Mouse (Mus musculus): Measurements from ENCODE around the gene Zbtb32. TPM values are rescaled to one million over a fixed set of nuclear protein-coding genes. Genes with fewer than 3 reads are reported as not detected.
A peak's percentile ranks its signal among the peaks of the same experiment; 100 is the strongest.

Gene Zbtb32
- polyA plus RNA-seq, 1 experiment from 2014 or later = 0.31 TPM

DNA sequence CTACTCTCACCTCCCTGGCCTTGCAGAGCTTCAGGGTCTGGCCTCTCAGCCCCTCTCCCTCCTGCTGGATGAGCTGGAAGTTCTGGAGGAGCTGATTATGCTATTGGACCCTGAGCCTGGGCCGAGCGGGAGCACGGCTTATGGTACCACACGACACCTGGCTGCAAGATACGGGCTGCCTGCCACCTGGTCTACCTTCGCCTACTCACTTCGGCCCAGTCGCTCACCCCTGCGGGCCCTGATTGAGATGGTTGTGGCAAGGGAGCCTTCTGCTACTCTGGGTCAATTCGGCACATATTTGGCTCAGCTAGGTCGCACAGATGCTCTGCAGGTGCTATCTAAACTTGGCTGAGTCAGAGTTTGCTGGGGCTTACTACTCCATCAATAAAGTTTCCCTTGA, 31.2 kb downstream of the Zbtb32 start:
- Histone ChIP-seq H3K4me2 (ENCODE audit: low read depth, low read length, severe bottlenecking) (no peak overlapping the region), H3K9ac (ENCODE audit: low read length) (no peak overlapping the region), H3K9me3 (ENCODE audit: control insufficient read depth, low read length) (no peaks in the 10 kb centered on the region), H3K27ac (ENCODE audit: low read depth, low read length) (no peak overlapping the region), H3K4me3 (ENCODE audit: low read depth, low read length) (no peak overlapping the region), H3K27me3 (ENCODE audit: control insufficient read depth, insufficient read depth, low read length) (no peaks in the 10 kb centered on the region), H3K36me3 (ENCODE audit: control insufficient read depth, insufficient read depth, low read length) (peaks cover 13% of the 10 kb centered on the region), H3K4me1 (replicated peaks; ENCODE audit: control insufficient read depth, insufficient read depth, low read length) (peaks cover 5% of the 10 kb centered on the region; the same call in 1 of the 2 replicates)
- DNase-seq (ENCODE audit: low spot score) (no peak), ATAC-seq (replicated peaks; ENCODE audit: low FRiP score) (no peak)
- WGBS = 87% methylated on average over 11 of the region's 11 CpGs

GRCm38 (mm10) chr7:30566033-30566432, 32.7 kb downstream of the Zbtb32 start:
- Histone ChIP-seq H3K36me3 (ENCODE audit: control insufficient read depth, insufficient read depth, low read length) (peaks cover 13% of the 10 kb centered on the region), H3K4me2 (ENCODE audit: low read depth, low read length, severe bottlenecking) (no peak overlapping the region), H3K4me3 (ENCODE audit: low read depth, low read length) (no peak overlapping the region), H3K27ac (ENCODE audit: low read depth, low read length) (no peak overlapping the region), H3K4me1 (replicated peaks; ENCODE audit: control insufficient read depth, insufficient read depth, low read length) (peaks cover 8% of the 10 kb centered on the region; the same call in 1 of the 2 replicates), H3K9ac (ENCODE audit: low read length) (no peak overlapping the region), H3K27me3 (ENCODE audit: control insufficient read depth, insufficient read depth, low read length) (no peaks in the 10 kb centered on the region), H3K9me3 (ENCODE audit: control insufficient read depth, low read length) (no peaks in the 10 kb centered on the region)
- ATAC-seq (replicated peaks; ENCODE audit: low FRiP score) (no peak), DNase-seq (ENCODE audit: low spot score) (no peak)
- 92% methylated on average over 9 of the region's 9 CpGs for WGBS

- ATAC-seq (replicated peaks; ENCODE audit: low FRiP score) (no peak), DNase-seq (ENCODE audit: low spot score) (no peak)
- Histone ChIP-seq H3K27ac (ENCODE audit: low read depth, low read length) (no peak within 1 kb of the TSS), H3K36me3 (ENCODE audit: control insufficient read depth, insufficient read depth, low read length) (peaks cover 10% of the 10 kb centered on the region), H3K4me2 (ENCODE audit: low read depth, low read length, severe bottlenecking) (no peak within 1 kb of the TSS), H3K4me3 (ENCODE audit: low read depth, low read length) (no peak within 1 kb of the TSS), H3K27me3 (ENCODE audit: control insufficient read depth, insufficient read depth, low read length) (no peaks in the 10 kb centered on the region), H3K9ac (ENCODE audit: low read length) (no peak within 1 kb of the TSS), H3K9me3 (ENCODE audit: control insufficient read depth, low read length) (no peaks in the 10 kb centered on the region), H3K4me1 (replicated peaks; ENCODE audit: control insufficient read depth, insufficient read depth, low read length) (peaks cover 8% of the 10 kb centered on the region; the same call in 1 of the 2 replicates)
- 97% methylated on average over 12 of the region's 12 CpGs for WGBS
Measured at GRCm38 (mm10) chr7:30564970-30565571, 33.6 kb downstream of the Zbtb32 start, which contains the start of gene Igflr1. Gene Igflr1, plus strand, starts transcription at chr7:30565427.

- Histone ChIP-seq H3K27me3 (ENCODE audit: control insufficient read depth, insufficient read depth, low read length) (no peaks in the 10 kb centered on the region), H3K9me3 (ENCODE audit: control insufficient read depth, low read length) (no peaks in the 10 kb centered on the region), H3K36me3 (ENCODE audit: control insufficient read depth, insufficient read depth, low read length) (peaks cover 1% of the 10 kb centered on the region), H3K4me2 (ENCODE audit: low read depth, low read length, severe bottlenecking) (peak overlapping the region; percentile 87), H3K4me3 (ENCODE audit: low read depth, low read length) (peak overlapping the region; percentile 66), H3K9ac (ENCODE audit: low read length) (peak overlapping the region; percentile 70), H3K4me1 (replicated peaks; ENCODE audit: control insufficient read depth, insufficient read depth, low read length) (peaks cover 8% of the 10 kb centered on the region; the same call in 1 of the 2 replicates), H3K27ac (ENCODE audit: low read depth, low read length) (peak overlapping the region; percentile 80; the same call in 1 of the 2 replicates)
- WGBS = 20% methylated on average over 6 of the region's 6 CpGs
- DNase-seq (ENCODE audit: low spot score) (no peak), ATAC-seq (replicated peaks; ENCODE audit: low FRiP score) (no peak)
Measured at GRCm38 (mm10) chr7:30563906-30564280, 34.8 kb downstream of the Zbtb32 start.

DNA sequence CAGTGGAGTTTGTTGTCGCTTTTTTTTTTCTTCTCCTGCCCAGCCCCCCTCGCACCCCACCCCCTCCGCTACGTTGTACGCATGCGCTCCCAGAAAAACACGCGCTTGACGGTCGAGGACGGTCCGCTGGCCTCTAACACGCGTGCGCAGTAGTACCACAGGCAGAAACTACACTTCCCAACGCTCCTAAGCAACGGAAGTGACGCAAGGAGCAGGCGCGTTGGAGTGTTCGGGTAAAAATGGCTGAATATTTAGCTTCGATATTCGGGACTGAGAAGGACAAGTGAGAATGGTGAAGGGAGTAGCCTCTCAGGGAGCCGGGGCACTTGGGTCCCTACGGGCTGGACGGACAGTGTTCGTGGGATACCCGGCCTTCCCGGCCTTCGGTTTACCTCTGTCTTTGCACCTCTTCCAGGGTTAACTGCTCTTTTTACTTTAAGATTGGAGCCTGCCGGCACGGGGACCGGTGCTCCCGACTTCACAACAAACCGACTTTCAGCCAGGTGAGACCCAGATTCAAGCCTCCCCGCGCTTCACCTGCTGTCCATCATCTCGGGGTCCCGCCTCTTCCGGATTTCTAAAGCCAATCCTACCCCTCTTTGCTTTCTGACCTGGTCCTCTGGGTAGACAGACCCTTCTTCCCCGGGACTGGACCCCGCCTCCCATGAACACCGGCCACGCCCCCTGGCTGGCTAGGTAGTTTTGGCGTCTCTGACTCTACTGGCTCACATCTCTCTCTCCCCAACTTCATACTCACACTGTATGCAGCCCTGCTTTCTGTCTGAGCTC, 35.4 kb downstream of the Zbtb32 start, which contains the start of the genes U2af1l4, Gm49396 and Psenen:
Gene U2af1l4 (plus strand): TSS at position 185 of the 789 bp plus-strand sequence.
Gene Gm49396 (plus strand): TSS at position 228 of the 789 bp plus-strand sequence.
Gene Psenen (minus strand): TSS at position 511 of the 789 bp plus-strand sequence.
- ATAC-seq (replicated peaks; ENCODE audit: low FRiP score) = peak; percentile 84
- peak within 1 kb of the TSS; percentile 70 for H3K9ac ChIP-seq (ENCODE audit: low read length)
- peak within 1 kb of the TSS; percentile 80 for H3K27ac ChIP-seq (ENCODE audit: low read depth, low read length)
- peak within 1 kb of the TSS; percentile 87 for H3K4me2 ChIP-seq (ENCODE audit: low read depth, low read length, severe bottlenecking)
- H3K36me3 ChIP-seq (ENCODE audit: control insufficient read depth, insufficient read depth, low read length) = no peaks in the 10 kb centered on the region; the same call in 1 of the 2 replicates
- no peaks in the 10 kb centered on the region for H3K9me3 ChIP-seq (ENCODE audit: control insufficient read depth, low read length)
- peaks cover 8% of the 10 kb centered on the region; the same call in 1 of the 2 replicates for H3K4me1 ChIP-seq (replicated peaks; ENCODE audit: control insufficient read depth, insufficient read depth, low read length)
- under 1% methylated on average over 44 of the region's 45 CpGs for WGBS
- H3K4me3 ChIP-seq (ENCODE audit: low read depth, low read length) = peak within 1 kb of the TSS; percentile 66
- peak; percentile 96 for DNase-seq (ENCODE audit: low spot score)
- no peaks in the 10 kb centered on the region for H3K27me3 ChIP-seq (ENCODE audit: control insufficient read depth, insufficient read depth, low read length)

GRCm38 (mm10) chr7:30562526-30563116, 36.1 kb downstream of the Zbtb32 start:
- Histone ChIP-seq H3K4me2 (ENCODE audit: low read depth, low read length, severe bottlenecking) (peak overlapping the region; percentile 87), H3K9ac (ENCODE audit: low read length) (peak overlapping the region; percentile 70), H3K4me1 (replicated peaks; ENCODE audit: control insufficient read depth, insufficient read depth, low read length) (peaks cover 8% of the 10 kb centered on the region; the same call in 1 of the 2 replicates), H3K36me3 (ENCODE audit: control insufficient read depth, insufficient read depth, low read length) (no peaks in the 10 kb centered on the region; the same call in 1 of the 2 replicates), H3K9me3 (ENCODE audit: control insufficient read depth, low read length) (no peaks in the 10 kb centered on the region), H3K27ac (ENCODE audit: low read depth, low read length) (peak overlapping the region; percentile 2; the same call in 1 of the 2 replicates), H3K27me3 (ENCODE audit: control insufficient read depth, insufficient read depth, low read length) (no peaks in the 10 kb centered on the region), H3K4me3 (ENCODE audit: low read depth, low read length) (peak overlapping the region; percentile 66)
- 2% methylated on average over 27 of the region's 27 CpGs for WGBS
- ATAC-seq (replicated peaks; ENCODE audit: low FRiP score) (no peak; the same call in 1 of the 2 replicates), DNase-seq (ENCODE audit: low spot score) (no peak)

DNA sequence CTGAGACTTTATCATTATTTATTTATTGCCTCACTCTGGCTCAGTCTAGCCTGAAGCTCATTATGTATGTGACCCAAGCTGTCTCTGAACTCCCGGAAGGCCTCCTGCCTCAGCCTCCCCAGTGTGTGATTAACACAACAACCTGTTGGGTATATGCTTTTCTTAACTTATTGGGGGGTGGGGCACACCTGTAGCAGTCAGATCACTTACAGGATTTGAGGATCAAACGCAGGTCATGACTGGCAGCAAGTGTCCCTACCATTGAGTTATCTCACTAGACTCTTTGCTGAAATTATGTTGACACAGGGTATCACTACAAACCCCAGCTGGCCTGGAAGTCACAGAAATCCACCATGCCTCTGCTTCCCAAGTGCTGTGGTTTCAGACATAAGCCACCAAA, 38.4 kb downstream of the Zbtb32 start:
- Histone ChIP-seq H3K9me3 (ENCODE audit: control insufficient read depth, low read length) (no peaks in the 10 kb centered on the region), H3K4me3 (ENCODE audit: low read depth, low read length) (no peak overlapping the region), H3K27me3 (ENCODE audit: control insufficient read depth, insufficient read depth, low read length) (no peaks in the 10 kb centered on the region), H3K9ac (ENCODE audit: low read length) (no peak overlapping the region; the same call in 1 of the 2 replicates), H3K4me2 (ENCODE audit: low read depth, low read length, severe bottlenecking) (no peak overlapping the region), H3K27ac (ENCODE audit: low read depth, low read length) (no peak overlapping the region), H3K4me1 (replicated peaks; ENCODE audit: control insufficient read depth, insufficient read depth, low read length) (peaks cover 8% of the 10 kb centered on the region; the same call in 1 of the 2 replicates), H3K36me3 (ENCODE audit: control insufficient read depth, insufficient read depth, low read length) (peaks cover 3% of the 10 kb centered on the region; the same call in 1 of the 2 replicates)
- no peak for ATAC-seq (replicated peaks; ENCODE audit: low FRiP score)
- DNase-seq (ENCODE audit: low spot score) = no peak
- 76% methylated on average over 2 of the region's 2 CpGs for WGBS

DNA sequence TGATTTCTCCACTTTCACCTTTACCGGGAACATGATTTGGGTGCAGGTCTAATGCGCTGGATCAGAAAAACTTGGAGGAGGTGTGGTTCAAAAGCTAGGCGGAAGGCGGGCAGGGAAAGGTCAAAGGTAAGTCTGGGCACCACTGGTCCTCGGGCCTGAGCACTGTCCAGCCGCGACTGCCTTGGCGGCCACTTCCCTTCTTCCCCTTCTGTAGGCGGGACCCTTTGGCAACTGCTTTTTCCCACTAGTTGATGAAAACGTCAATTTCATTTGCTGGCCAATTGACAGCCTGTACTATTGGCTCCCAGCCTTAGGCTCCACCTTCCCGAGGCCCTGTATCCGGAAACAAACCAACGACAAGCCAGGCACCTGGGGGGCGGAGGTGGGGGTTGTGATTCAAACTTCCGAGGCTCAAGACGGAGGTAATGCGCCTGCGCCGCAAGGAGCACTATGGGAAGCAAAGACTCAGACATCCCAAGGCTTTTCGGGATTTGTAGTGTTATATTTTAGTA, 39.2 kb downstream of the Zbtb32 start, which contains the start of gene Lin37:
Gene Lin37 (minus strand): TSS at position 396 of the 512 bp plus-strand sequence.
- H3K4me3 ChIP-seq (ENCODE audit: low read depth, low read length) = peak within 1 kb of the TSS; percentile 51
- DNase-seq (ENCODE audit: low spot score) (peak; percentile 96), ATAC-seq (replicated peaks; ENCODE audit: low FRiP score) (peak; percentile 85)
- peak within 1 kb of the TSS; percentile 87 for H3K4me2 ChIP-seq (ENCODE audit: low read depth, low read length, severe bottlenecking)
- no peaks in the 10 kb centered on the region for H3K9me3 ChIP-seq (ENCODE audit: control insufficient read depth, low read length)
- peak within 1 kb of the TSS; percentile 64 for H3K9ac ChIP-seq (ENCODE audit: low read length)
- under 1% methylated on average over 20 of the region's 20 CpGs for WGBS
- no peaks in the 10 kb centered on the region for H3K27me3 ChIP-seq (ENCODE audit: control insufficient read depth, insufficient read depth, low read length)
- peaks cover 8% of the 10 kb centered on the region; the same call in 1 of the 2 replicates for H3K4me1 ChIP-seq (replicated peaks; ENCODE audit: control insufficient read depth, insufficient read depth, low read length)
- H3K27ac ChIP-seq (ENCODE audit: low read depth, low read length) = no peak within 1 kb of the TSS
- H3K36me3 ChIP-seq (ENCODE audit: control insufficient read depth, insufficient read depth, low read length) = peaks cover 3% of the 10 kb centered on the region; the same call in 1 of the 2 replicates

Data from forebrain, embryonic 11.5 days (tissue).